Mouse (Mus musculus): ENCODE data around the gene Ptcd1. TPM values are rescaled to one million over a fixed set of nuclear protein-coding genes. Genes with fewer than 3 reads are reported as not detected.

Gene Ptcd1
- polyA plus RNA-seq, 1 experiment from 2014 or later: 16.8 TPM

DNA sequence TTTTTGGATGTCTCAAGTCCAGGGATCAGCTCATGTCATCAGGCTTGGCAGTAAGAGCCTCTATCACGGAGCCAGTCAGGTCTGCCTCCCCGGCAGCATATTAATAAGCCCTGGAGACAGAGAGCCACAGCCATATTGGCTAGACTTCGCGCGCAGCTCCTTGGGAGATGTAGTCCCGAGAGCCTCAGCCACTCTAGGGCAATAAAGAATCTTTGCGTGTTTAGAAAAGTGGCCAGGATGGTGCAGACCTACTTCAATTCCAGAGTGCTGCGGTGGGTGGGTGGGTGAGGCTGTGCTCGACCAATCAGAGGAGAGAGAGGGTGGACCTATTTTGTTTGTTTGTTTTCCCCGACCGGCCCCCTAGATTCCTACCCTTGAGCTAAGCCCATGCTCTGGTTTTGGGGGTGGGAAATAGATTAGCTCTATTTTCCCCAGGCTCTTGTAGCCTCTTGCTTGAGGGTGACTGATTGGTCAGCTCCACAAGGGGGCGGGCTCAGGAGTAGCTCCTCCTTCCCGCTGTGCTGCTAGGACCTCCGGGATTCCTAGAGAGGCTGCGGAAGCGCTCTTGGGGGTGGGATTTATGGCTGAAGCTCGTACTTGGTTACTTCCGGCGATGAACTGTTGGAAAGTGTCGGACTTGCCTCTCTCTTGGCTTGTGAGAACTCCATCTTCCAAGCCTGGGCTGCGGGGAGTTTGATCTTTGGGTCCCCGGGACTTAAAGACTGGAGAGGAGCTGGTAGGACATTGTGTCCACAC is 37.2 kb upstream of the Ptcd1 start, which contains the start of gene Zkscan5:
Gene Zkscan5, plus strand, starts transcription at position 627 of the 756 bp plus-strand sequence.
- no peaks in the 10 kb centered on the region for H3K9me3 ChIP-seq (replicated peaks; ENCODE audit: control insufficient read depth, low read length)
- H3K4me1 ChIP-seq (ENCODE audit: control insufficient read depth, insufficient read depth, low read length): peaks cover 18% of the 10 kb centered on the region
- H3K4me2 ChIP-seq (ENCODE audit: low read length): peak within 1 kb of the TSS; percentile 67
- H3K27me3 ChIP-seq (replicated peaks; ENCODE audit: control insufficient read depth, insufficient read depth, low read length): no peaks in the 10 kb centered on the region
- H3K9ac ChIP-seq (ENCODE audit: low read length): peak within 1 kb of the TSS; percentile 71
- WGBS: 0% methylated on average over 22 of the region's 22 CpGs
- DNase-seq (ENCODE audit: low spot score) (peak; percentile 99), ATAC-seq (peak; percentile 96)
- H3K36me3 ChIP-seq (ENCODE audit: control insufficient read depth, insufficient read depth, low read length): no peaks in the 10 kb centered on the region
- peak within 1 kb of the TSS; percentile 88 for H3K27ac ChIP-seq (ENCODE audit: low read depth, low read length)
- H3K4me3 ChIP-seq (ENCODE audit: low read depth, low read length): peak within 1 kb of the TSS; percentile 57

DNA sequence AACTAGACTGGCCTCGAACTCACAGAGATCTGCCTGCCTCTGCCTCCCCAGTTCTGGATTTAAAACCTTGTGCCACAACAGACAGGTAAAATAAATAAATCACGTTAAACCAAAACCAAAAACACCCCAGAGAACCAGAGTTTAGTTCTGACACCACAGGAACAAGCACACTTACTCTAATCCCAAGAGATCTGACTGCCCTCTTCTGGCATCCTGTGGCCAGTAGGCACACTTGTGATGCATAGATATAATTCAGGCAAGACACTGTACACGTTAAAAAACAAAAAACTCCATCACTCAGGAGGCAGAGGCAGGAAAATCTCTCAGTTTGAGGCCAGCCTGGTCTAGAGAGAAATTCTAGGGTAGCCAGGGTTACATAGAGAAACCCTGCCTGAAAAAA is 35.5 kb upstream of the Ptcd1 start:
- H3K4me1 ChIP-seq (ENCODE audit: control insufficient read depth, insufficient read depth, low read length): peaks cover 18% of the 10 kb centered on the region
- no peak overlapping the region for H3K4me3 ChIP-seq (ENCODE audit: low read depth, low read length)
- no peaks in the 10 kb centered on the region for H3K27me3 ChIP-seq (replicated peaks; ENCODE audit: control insufficient read depth, insufficient read depth, low read length)
- ATAC-seq (no peak), DNase-seq (ENCODE audit: low spot score) (no peak)
- peaks cover 7% of the 10 kb centered on the region; the same call in 1 of the 2 replicates for H3K36me3 ChIP-seq (ENCODE audit: control insufficient read depth, insufficient read depth, low read length)
- no peaks in the 10 kb centered on the region for H3K9me3 ChIP-seq (replicated peaks; ENCODE audit: control insufficient read depth, low read length)
- no peak overlapping the region for H3K9ac ChIP-seq (ENCODE audit: low read length)
- no peak overlapping the region for H3K27ac ChIP-seq (ENCODE audit: low read depth, low read length)
- 52% methylated on average over 3 of the region's 3 CpGs for WGBS
- H3K4me2 ChIP-seq (ENCODE audit: low read length): no peak overlapping the region

DNA sequence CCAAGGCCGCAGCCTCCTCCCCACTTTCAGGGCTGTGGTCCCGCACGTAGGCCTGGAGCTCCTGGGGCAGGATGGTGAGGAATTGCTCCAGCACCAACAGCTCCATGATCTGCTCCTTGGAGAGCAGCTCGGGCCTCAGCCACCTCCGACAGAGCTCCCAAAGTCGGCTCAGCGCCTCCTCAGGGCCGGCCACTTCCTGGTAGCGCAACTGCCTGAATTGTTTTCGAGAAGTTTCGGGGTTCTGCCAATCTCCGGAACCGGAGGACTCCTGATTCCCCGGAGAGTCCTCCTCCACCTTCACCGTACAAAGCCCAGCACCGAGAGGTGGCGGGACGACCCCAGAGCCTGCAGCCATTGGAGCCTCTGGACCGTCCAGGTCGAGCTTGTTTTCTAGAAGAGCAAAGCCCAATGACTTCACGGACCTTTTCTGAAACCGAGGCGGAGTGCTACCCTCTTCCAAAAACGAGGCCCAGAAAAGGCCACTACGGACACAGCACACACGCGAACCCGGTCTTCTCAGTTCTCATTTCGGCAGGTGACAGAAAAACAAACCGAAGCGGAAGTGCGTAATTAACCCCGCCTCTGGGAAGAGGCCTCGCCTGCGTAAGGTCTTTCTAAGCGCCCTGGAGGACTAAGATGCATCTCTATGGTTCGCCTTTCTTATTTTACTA is 34.5 kb upstream of the Ptcd1 start, which contains the start of gene Zkscan14:
Gene Zkscan14, minus strand, starts transcription at position 548 of the 671 bp plus-strand sequence.
- ATAC-seq (peak; percentile 18; the same call in 1 of the 2 replicates), DNase-seq (ENCODE audit: low spot score) (peak; percentile 97)
- no peaks in the 10 kb centered on the region for H3K9me3 ChIP-seq (replicated peaks; ENCODE audit: control insufficient read depth, low read length)
- H3K36me3 ChIP-seq (ENCODE audit: control insufficient read depth, insufficient read depth, low read length): peaks cover 8% of the 10 kb centered on the region; the same call in 1 of the 2 replicates
- 0 out of 2 replicates have a peak within 1 kb of the TSS, but pooled peaks have one; percentile 4 for H3K27ac ChIP-seq (ENCODE audit: low read depth, low read length)
- H3K4me2 ChIP-seq (ENCODE audit: low read length): peak within 1 kb of the TSS; percentile 94
- 2% methylated on average over 37 of the region's 37 CpGs for WGBS
- peaks cover 18% of the 10 kb centered on the region for H3K4me1 ChIP-seq (ENCODE audit: control insufficient read depth, insufficient read depth, low read length)
- H3K27me3 ChIP-seq (replicated peaks; ENCODE audit: control insufficient read depth, insufficient read depth, low read length): no peaks in the 10 kb centered on the region
- H3K9ac ChIP-seq (ENCODE audit: low read length): peak within 1 kb of the TSS; percentile 80
- H3K4me3 ChIP-seq (ENCODE audit: low read depth, low read length): peak within 1 kb of the TSS; percentile 82

DNA sequence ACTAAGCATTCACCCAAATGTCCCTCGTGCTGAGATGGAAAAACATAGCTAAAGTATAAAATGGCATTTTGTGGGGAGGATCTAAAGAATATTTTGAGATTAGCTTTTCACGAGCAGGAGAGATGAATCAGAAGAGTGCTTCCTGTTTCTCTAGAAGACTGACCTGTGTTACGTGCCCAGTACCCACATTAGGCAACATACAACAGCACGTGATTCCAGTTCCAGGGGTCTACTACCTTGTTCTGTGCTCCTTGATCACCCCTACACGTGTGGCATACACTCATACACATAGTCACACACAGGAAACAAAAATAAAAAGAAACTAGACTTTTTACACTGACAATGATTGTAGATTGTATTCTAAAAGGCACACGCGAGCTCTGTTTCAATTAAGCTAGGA is 33.5 kb upstream of the Ptcd1 start:
- DNase-seq (ENCODE audit: low spot score): no peak
- H3K27ac ChIP-seq (ENCODE audit: low read depth, low read length): no peak overlapping the region
- H3K36me3 ChIP-seq (ENCODE audit: control insufficient read depth, insufficient read depth, low read length): peaks cover 19% of the 10 kb centered on the region
- peaks cover 13% of the 10 kb centered on the region for H3K4me1 ChIP-seq (ENCODE audit: control insufficient read depth, insufficient read depth, low read length)
- no peaks in the 10 kb centered on the region for H3K27me3 ChIP-seq (replicated peaks; ENCODE audit: control insufficient read depth, insufficient read depth, low read length)
- ATAC-seq: no peak
- H3K4me3 ChIP-seq (ENCODE audit: low read depth, low read length): peak overlapping the region; percentile 82; the same call in 1 of the 2 replicates
- H3K9ac ChIP-seq (ENCODE audit: low read length): no peak overlapping the region
- WGBS: 79% methylated on average over 7 of the region's 7 CpGs
- no peaks in the 10 kb centered on the region for H3K9me3 ChIP-seq (replicated peaks; ENCODE audit: control insufficient read depth, low read length)
- H3K4me2 ChIP-seq (ENCODE audit: low read length): peak overlapping the region; percentile 94; the same call in 1 of the 2 replicates

DNA sequence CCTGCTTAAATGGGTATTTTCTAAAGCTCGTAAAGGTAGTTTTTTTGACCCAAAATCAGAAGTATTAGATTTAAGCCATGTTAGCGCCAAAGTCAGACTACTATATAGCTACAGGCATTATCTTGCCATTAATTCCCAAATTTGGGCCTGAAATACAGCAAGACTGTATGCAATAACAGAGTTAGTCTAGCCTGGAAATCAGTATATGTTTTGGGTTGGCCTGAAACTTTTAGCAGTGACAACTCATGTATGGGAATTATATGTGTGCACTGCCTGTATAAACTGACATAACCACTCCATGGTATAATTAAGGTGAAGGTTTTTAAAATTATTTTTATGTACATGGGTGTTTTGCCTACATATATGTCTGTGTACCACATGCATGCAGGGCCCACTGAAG is 25.1 kb upstream of the Ptcd1 start, which contains the start of gene Atp5j2:
Gene Atp5j2, minus strand, starts transcription at position 101 of the 400 bp plus-strand sequence.
- Histone ChIP-seq H3K36me3 (ENCODE audit: control insufficient read depth, insufficient read depth, low read length) (peaks cover 39% of the 10 kb centered on the region), H3K27me3 (replicated peaks; ENCODE audit: control insufficient read depth, insufficient read depth, low read length) (no peaks in the 10 kb centered on the region), H3K4me2 (ENCODE audit: low read length) (peak within 1 kb of the TSS; percentile 69), H3K9ac (ENCODE audit: low read length) (peak within 1 kb of the TSS; percentile 96), H3K27ac (ENCODE audit: low read depth, low read length) (peak within 1 kb of the TSS; percentile 72), H3K4me1 (ENCODE audit: control insufficient read depth, insufficient read depth, low read length) (peaks cover 11% of the 10 kb centered on the region), H3K4me3 (ENCODE audit: low read depth, low read length) (peak within 1 kb of the TSS; percentile 86), H3K9me3 (replicated peaks; ENCODE audit: control insufficient read depth, low read length) (no peaks in the 10 kb centered on the region)
- DNase-seq (ENCODE audit: low spot score) (no peak), ATAC-seq (peak; percentile 1; the same call in 1 of the 2 replicates)
- 79% methylated on average over 2 of the region's 2 CpGs for WGBS

DNA sequence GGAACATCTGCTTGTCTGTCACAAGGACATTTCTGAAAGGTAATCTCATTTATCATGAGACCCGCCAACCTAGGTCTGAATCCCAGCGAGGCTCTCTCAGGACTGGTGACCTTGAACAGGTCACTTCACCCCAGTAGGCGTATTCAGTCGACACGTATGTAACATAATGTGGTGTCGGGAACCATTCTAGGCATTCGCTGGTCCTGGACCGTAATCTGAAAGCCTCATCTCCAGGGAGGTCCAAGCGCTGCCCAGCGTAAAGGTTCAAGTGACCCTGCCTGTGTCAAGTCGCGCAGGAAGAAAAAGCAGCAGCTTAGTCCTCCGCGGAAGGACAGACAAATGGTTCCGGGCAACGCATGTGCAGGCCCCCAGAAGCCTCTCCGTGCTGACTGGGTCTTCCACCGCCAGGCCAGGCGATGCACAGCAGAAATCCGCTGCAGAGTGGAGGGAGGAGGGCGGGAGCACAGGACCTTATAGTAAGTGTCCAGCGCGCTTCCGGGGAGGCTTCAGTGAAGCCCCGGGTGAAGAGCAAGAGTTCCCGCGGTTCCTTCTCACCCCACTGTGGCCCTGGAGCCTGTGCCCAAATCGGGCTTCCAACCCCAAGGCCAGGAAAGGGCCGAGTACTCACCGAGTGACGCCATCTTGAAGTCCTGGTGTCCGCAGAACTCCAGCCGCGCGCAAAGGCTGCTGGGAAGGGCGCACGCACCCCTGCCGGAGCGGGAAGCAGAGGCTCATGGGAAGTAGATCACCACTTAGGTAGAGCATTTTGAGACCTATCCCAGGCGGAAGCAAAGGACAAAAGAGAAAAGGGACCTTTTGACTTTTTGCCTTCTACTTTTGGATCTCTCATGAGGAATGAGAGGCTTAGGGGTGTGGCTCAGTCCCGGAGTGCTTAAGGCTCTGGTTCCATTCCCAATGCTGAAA is 24.2 kb upstream of the Ptcd1 start:
- Histone ChIP-seq H3K9me3 (replicated peaks; ENCODE audit: control insufficient read depth, low read length) (no peaks in the 10 kb centered on the region), H3K27ac (ENCODE audit: low read depth, low read length) (peak overlapping the region; percentile 72), H3K4me3 (ENCODE audit: low read depth, low read length) (peak overlapping the region; percentile 86), H3K4me1 (ENCODE audit: control insufficient read depth, insufficient read depth, low read length) (peaks cover 11% of the 10 kb centered on the region), H3K27me3 (replicated peaks; ENCODE audit: control insufficient read depth, insufficient read depth, low read length) (no peaks in the 10 kb centered on the region), H3K36me3 (ENCODE audit: control insufficient read depth, insufficient read depth, low read length) (peaks cover 44% of the 10 kb centered on the region), H3K4me2 (ENCODE audit: low read length) (peak overlapping the region; percentile 69), H3K9ac (ENCODE audit: low read length) (peak overlapping the region; percentile 96)
- ATAC-seq (peak; percentile 94), DNase-seq (ENCODE audit: low spot score) (peak; percentile 95)
- 1% methylated on average over 41 of the region's 41 CpGs for WGBS

DNA sequence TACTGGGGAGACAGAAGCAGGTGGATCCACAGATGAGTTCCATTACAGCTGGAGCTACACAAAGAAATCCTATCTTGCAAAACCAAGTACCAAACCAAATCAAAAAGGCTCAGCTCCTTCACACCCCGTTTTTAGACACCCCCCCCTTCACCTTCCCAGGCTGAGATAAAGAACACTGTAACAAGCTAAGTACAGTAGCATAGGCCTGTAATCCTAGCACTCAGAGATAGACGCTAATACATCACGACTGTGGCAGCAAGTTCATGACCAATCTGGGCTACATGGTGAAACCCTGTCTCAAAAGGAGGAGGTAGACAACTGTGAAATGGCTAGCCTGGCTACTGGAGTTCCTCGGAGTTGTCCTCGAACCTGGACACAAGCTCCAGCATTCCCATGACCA is 23.5 kb upstream of the Ptcd1 start:
- H3K27ac ChIP-seq (ENCODE audit: low read depth, low read length): no peak overlapping the region
- WGBS: 58% methylated on average over 5 of the region's 5 CpGs

DNA sequence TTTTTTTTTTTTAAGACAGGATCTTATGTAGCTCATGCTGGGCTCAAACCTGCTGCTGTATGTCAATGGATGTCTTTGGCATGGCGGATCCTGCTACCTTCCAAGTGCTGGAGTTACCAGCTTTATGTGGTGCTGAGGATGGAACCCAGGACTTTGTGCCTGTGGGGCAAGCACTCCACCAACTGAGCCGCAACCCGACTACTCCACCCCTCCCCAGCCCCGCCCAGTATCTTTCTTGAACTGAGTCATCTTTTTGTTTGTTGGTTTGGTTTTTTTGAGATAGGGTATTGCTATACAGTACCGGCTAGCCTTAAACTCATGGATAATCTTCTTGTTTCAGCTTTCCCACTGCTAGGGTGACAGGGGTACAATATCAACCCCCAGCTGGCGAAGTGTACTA is 22.5 kb upstream of the Ptcd1 start:
- H3K36me3 ChIP-seq (ENCODE audit: control insufficient read depth, insufficient read depth, low read length): peaks cover 42% of the 10 kb centered on the region
- H3K9ac ChIP-seq (ENCODE audit: low read length): no peak overlapping the region
- H3K9me3 ChIP-seq (replicated peaks; ENCODE audit: control insufficient read depth, low read length): no peaks in the 10 kb centered on the region
- WGBS: 92% methylated on average over 6 of the region's 6 CpGs
- DNase-seq (ENCODE audit: low spot score) (no peak), ATAC-seq (no peak)
- H3K4me2 ChIP-seq (ENCODE audit: low read length): no peak overlapping the region
- H3K27me3 ChIP-seq (replicated peaks; ENCODE audit: control insufficient read depth, insufficient read depth, low read length): no peaks in the 10 kb centered on the region
- H3K27ac ChIP-seq (ENCODE audit: low read depth, low read length): no peak overlapping the region
- no peak overlapping the region for H3K4me3 ChIP-seq (ENCODE audit: low read depth, low read length)
- H3K4me1 ChIP-seq (ENCODE audit: control insufficient read depth, insufficient read depth, low read length): peaks cover 11% of the 10 kb centered on the region

More for the DNA sequence above, 23.5 kb upstream of the Ptcd1 start:
- H3K9ac ChIP-seq (ENCODE audit: low read length): peak overlapping the region; percentile 96
- DNase-seq (ENCODE audit: low spot score) (no peak), ATAC-seq (no peak)
- peaks cover 11% of the 10 kb centered on the region for H3K4me1 ChIP-seq (ENCODE audit: control insufficient read depth, insufficient read depth, low read length)
- H3K4me2 ChIP-seq (ENCODE audit: low read length): peak overlapping the region; percentile 69
- no peaks in the 10 kb centered on the region for H3K27me3 ChIP-seq (replicated peaks; ENCODE audit: control insufficient read depth, insufficient read depth, low read length)
- peaks cover 44% of the 10 kb centered on the region for H3K36me3 ChIP-seq (ENCODE audit: control insufficient read depth, insufficient read depth, low read length)
- H3K4me3 ChIP-seq (ENCODE audit: low read depth, low read length): peak overlapping the region; percentile 86
- no peaks in the 10 kb centered on the region for H3K9me3 ChIP-seq (replicated peaks; ENCODE audit: control insufficient read depth, low read length)

All from forebrain, embryonic 14.5 days (tissue).